Mouse (Mus musculus) urinary bladder, postnatal 4 days (tissue): Measurements from ENCODE around the gene Gmpr.

ENCODE experiments used
- DNase-seq, 2 experiments: peaks; one replicate each; pipeline ENCODE4 v3.0.0; 2021 to 2022; ENCODE audit warnings: low spot score in 2 of 2

The Gmpr gene

DNA sequence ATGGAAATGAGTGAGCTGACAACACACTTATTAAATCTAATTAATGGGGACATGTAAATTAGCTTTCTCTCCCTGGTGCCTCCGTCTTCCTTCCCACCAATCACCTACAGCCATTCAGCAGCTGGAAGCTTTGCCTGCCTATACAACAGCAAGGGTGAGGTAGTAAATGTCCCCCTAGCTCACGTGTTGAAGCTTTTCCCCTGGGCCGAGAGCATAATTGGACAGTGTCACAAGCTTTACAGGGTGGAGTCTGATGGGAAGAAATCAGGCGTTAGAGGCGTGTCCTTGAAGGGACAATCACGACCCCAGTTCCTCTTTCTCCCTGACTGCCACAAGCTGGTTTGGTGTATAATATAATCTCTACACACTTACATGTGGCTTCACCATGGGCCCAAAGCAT is 93.2 kb downstream of the Gmpr start:
- no peak for DNase-seq
